Mouse (Mus musculus) gastrocnemius, postnatal 36 days (tissue): ENCODE measurements around the gene Pik3c2a. TPM values are rescaled to one million over a fixed set of nuclear protein-coding genes. Genes with fewer than 3 reads are reported as not detected.
"Not testable (repeated sequence)": the region's sequence is repeated elsewhere in the genome, so short reads cannot be mapped to it uniquely, and the experiment has no call there.

ENCODE experiments used
- DNase-seq, 2 experiments: peaks; one replicate each; pipeline ENCODE4 v3.0.0; 2022
- intact Hi-C: fragments of 180-260 bp; cut with DNase I; formaldehyde crosslinking; loops from one replicate; pipeline ENCODE4 v1.15.1; 2025
- total RNA-seq, 2 experiments: library from RNA; stranded (reverse); gene quantifications; 2 replicates each; pipeline ENCODE4 v1.2.3; 2021

Gene Pik3c2a
- total RNA-seq, 2 experiments from 2014 or later, result 7.1 to 7.6 TPM

- intact Hi-C loops, result no loop called here
- no peak for DNase-seq
Observed at GRCm38 (mm10) chr7:116421081-116421480, 22.2 kb downstream of the Pik3c2a start.

- intact Hi-C loops, result no loop called here
- DNase-seq, result no peak
Observed at GRCm38 (mm10) chr7:116409438-116409837, 33.8 kb downstream of the Pik3c2a start.

- no peak for DNase-seq
- intact Hi-C loops, result no loop called here
Observed at GRCm38 (mm10) chr7:116392329-116392728, 50.9 kb downstream of the Pik3c2a start.

DNA sequence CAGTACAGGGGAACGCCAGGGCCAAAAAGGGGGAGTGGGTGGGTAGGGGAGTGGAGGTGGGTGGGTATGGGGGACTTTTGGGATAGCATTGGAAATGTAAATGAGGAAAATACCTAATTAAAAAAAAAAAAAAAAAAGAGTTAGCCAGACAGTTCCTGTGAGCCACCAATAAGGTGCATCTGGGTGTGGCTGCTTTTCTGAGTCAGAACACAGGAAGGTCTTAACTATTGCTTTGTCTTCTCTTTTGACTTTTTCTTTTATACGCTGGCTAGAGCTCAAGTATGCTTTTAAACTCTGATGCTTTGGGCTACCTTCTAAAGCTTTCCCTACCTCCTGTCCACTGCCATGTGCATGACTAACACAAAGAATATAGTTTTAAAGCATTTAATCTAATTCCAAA lies 55.9 kb downstream of the Pik3c2a start:
- DNase-seq, intact Hi-C loops: not testable (repeated sequence)

DNA sequence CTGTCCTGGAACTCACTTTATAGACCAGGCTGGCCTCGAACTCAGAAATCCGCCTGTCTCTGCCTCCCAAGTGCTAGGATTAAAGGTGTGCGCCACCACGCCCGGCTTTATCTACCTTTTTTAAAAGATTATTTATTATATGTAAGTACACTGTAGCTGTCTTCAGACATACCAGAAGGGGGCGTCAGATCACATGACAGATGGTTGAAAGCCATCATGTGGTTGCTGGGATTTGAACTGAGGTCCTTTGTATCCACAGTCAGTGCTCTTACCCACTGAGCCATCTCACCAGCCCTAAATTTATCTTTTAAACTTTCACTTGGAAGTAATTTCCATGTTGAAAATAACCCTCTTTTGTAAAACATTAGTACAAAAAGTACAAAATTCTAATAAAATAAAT lies 64.1 kb downstream of the Pik3c2a start:
- intact Hi-C loops, DNase-seq: not testable (repeated sequence)

DNA sequence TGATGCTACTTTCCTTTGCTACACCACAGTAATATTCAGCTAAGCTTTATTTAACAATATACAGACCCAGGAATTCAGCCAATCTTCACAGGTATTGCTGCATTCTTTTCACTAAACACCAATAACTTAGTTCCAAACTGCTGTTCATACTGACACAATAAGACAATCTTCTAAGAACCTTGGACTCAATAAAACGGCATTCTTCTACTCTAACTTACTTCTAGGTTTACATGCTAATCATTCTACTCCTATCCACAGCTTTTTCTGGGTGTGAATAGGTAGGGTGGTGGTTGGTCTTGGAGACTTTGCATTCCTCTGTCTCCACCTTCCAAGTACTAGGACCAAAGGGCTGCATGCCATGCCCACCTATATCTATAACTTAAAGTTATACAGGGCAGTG lies 69.0 kb downstream of the Pik3c2a start:
- DNase-seq, result no peak
- intact Hi-C loops, result no loop called here

GRCm38 (mm10) chr7:116336226-116336625 lies 107.0 kb downstream of the Pik3c2a start:
- intact Hi-C loops, result loop anchor here (10.0 kb wide), 1 partner anchor 169 kb away; the partner anchor contains the start of gene Nucb2
- peak; percentile 38 to 59 for DNase-seq

DNA sequence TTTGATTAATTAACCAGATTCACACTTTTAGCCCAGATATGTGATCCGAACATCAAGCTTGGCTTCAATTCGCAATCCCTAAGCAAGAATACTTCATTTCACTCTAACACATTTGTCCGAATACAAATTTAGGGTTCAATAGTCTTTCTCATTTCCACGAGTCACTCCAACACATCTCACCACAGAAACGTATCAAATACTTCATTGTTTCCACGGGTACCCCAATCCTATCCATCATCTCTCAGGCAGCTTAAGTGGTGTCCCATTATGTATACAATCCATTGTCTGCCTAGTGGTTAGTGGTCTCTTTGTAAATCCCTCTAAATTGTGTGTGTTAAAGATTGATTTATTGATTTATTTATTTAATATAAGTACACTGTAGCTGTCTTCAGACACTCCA lies 108.1 kb downstream of the Pik3c2a start:
- DNase-seq, result no peak
- intact Hi-C loops, result loop anchor here (10.0 kb wide), 1 partner anchor 170 kb away; the partner anchor contains the start of gene Nucb2

DNA sequence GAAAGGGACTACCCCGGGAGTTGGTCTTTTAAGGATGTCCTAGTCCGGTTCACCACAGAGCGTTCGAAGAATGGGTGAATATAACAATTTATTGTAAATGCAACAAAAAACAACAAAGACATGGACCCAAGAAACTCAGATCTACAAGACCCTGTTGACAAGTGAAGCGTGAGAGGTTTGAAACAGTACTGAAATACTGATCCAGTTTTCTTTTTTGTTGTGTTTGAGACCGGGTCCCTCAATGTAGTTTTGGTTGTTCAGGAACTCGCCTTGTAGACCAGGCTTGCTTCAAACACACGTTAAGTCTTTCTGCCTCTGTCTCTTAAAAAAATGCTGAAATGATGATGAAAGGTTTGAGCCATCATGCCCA lies 108.6 kb downstream of the Pik3c2a start:
- intact Hi-C loops, result loop anchor here (10.0 kb wide), 1 partner anchor 170 kb away; the partner anchor contains the start of gene Nucb2

GRCm38 (mm10) chr7:116333713-116334668 lies 109.3 kb downstream of the Pik3c2a start, which contains the start of gene Rps13:
Gene Rps13 (minus strand): TSS chr7:116334195.
- peak; percentile 96 to 97 for DNase-seq
- intact Hi-C loops, result loop anchor here (10.0 kb wide), 1 partner anchor 171 kb away; the partner anchor contains the start of gene Nucb2

More for the DNA sequence above, 108.6 kb downstream of the Pik3c2a start:
- no peak for DNase-seq

DNA sequence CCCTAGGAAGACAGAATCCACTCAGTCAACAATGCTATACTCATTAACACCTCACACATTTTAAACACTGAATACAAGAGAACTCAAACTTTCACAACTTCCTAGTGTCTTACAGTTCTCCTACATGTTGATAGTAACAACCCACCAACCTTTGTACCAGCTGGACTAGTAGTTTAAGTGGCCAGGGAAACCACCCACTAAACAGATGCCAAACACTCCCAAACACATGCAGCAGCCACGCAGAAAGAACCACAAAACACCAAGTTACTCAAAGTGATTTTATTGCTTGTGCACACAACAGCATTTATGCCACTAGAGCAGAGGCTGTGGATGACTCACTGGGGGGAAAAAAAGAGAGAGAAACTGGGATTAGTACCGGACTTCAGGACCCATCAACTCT lies 112.0 kb downstream of the Pik3c2a start:
- intact Hi-C loops, result loop anchor here (10.0 kb wide), 1 partner anchor 174 kb away; the partner anchor contains the start of gene Nucb2
- no peak for DNase-seq

DNA sequence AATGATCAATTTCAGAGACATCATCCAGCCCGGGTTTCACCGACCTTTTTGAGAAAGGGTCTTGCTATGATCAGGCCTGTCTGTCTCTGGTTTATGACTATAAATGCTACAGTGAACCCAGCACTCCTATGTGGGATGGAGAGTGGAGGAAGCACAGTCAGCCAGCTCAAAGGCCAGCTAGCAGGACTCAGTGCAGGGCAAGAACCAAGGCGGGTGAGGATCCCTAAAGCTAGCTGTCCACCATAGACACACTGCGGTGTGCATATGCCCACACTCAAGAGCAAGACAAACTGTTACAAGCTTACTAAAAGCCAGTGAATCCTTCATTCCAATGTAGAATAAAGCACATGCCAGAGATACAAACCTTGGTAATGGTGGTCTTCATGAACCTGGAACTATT lies 113.4 kb downstream of the Pik3c2a start:
- intact Hi-C loops, result loop anchor here (10.0 kb wide), 1 partner anchor 175 kb away; the partner anchor contains the start of gene Nucb2
- no peak for DNase-seq

GRCm38 (mm10) chr7:116328777-116329176 lies 114.5 kb downstream of the Pik3c2a start:
- DNase-seq, result no peak
- intact Hi-C loops, result no loop called here

GRCm38 (mm10) chr7:116327901-116328300 lies 115.3 kb downstream of the Pik3c2a start:
- DNase-seq, result no peak
- intact Hi-C loops, result no loop called here

- intact Hi-C loops, result loop anchor here (2.0 to 5.0 kb wide), 2 partner anchors 77 to 161 kb away; no protein-coding TSS in a partner anchor
- DNase-seq, result peak; percentile 29 to 57
Observed at GRCm38 (mm10) chr7:116323331-116323964, 119.8 kb downstream of the Pik3c2a start.

- no peak for DNase-seq
Observed at GRCm38 (mm10) chr7:116309456-116309855, 133.8 kb downstream of the Pik3c2a start.

GRCm38 (mm10) chr7:116308632-116308991 lies 134.6 kb downstream of the Pik3c2a start:
- DNase-seq, result no peak
- intact Hi-C loops, result no loop called here

More at GRCm38 (mm10) chr7:116309456-116309855, 133.8 kb downstream of the Pik3c2a start:
- intact Hi-C loops, result no loop called here

- intact Hi-C loops, result no loop called here
- DNase-seq, result no peak
Observed at GRCm38 (mm10) chr7:116307871-116308631, 135.2 kb downstream of the Pik3c2a start, which contains the start of gene Plekha7. Gene Plekha7 (minus strand): TSS chr7:116308376.

DNA sequence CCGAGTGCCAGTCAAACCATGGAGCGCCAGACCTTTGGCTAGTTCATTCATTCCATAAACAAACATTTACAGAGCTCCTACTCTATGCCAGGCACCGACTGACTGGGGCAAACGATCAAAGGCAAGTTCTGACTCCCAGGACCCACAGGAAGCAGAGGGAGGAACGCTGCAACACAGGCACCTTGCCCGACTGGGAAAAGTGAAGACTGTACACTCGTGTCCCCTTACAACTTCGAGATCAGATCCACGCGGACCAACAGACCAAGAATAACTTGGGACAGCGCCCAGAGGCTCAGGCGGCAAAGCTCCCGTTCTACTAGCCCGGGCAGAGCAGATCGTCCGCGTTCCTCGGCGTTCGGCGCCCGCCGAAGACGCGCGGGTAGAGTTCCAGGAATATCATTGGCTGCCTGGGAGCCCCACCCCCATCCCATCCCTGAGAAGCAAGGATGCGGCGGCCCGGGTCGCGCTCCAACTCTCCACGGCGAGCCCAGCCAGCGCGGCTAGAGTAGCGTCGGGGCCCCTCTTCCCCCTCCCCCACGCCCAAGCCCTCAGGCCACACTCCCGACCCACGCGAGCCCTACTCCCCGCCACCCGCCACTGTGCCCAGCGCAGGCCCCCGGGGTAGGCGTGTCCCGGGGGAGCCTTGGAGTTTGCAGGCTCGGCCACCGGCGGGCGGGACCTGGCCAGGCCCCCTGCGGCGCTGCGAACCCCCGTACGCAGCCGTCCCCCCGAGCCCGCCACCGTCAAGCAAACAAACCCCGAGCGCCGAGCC lies 136.0 kb downstream of the Pik3c2a start:
- intact Hi-C loops, result no loop called here
- peak; percentile 51 to 55 for DNase-seq
